Mouse (Mus musculus) small intestine, adult 2 months (tissue): ENCODE data around the gene Hnf4a.

ENCODE experiments used
- CTCF ChIP-seq: fragments of 200-500 bp; IDR thresholded peaks from 2 replicates; pipeline ENCODE4 v1.5.1; 2012; ENCODE audit warnings: low read depth, mild to moderate bottlenecking, control low read depth, inconsistent platforms, low read length, moderate library complexity, mixed read lengths; ENCODE audit not compliant: insufficient replicate concordance, insufficient read length; ENCODE audit errors: extremely low read depth
- POLR2A ChIP-seq: fragments of 200-500 bp; IDR thresholded peaks from 2 replicates; pipeline ENCODE4 v1.6.1; 2012; ENCODE audit warnings: low read depth, mild to moderate bottlenecking, control low read depth, inconsistent platforms, low read length, moderate library complexity

DNA sequence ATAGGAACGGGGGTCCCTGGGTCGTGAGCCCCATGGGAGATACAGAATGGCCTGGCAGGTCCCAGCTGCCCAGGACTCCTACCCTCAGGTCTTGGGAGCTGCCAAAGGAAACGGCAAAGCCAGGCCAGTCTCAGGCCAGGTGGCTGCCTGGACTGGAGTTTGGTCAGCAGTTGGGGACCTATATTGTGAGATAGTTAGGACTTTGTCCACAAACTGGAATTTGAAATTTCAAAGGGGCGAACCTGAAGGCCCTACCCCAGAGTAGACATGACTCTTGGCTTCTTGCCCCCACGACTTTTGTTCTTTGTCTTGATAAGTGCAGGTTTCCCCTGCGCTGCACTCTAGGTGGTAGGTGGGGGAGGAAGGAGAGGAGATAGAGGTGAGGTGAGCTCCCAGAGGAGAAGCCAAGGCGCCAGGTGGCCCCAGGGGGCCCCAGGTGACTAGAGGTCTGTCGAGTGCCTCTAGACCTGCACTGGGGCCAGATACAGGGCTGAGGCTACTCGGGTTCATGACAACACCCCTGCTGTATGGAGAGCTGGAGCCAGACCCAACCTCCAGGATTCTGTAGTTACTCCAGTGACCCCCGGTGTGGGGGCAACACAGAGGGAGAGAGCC lies 35.1 kb downstream of the Hnf4a start:
- peak; percentile 73 for TF ChIP-seq POLR2A
- no peak for TF ChIP-seq CTCF
